In genomic region chr16:39052971-39053370, GRCm38 (mm10) we compare ENCODE assay signal across 8 mouse cellular contexts.
DNase-seq lines count a peak whose midpoint lies in the region; ATAC-seq lines count a peak whose summit lies in the region.

No protein-coding gene starts in this region.

- no peak overlapping the region for H3K4me2 ChIP-seq in hindbrain, embryonic 14.5 days (replicated peaks)
- no peak overlapping the region for H3K4me2 ChIP-seq in hindbrain, embryonic 16.5 days (ENCODE audit: low read length)

- no peaks in the 10 kb centered on the region for H3K9me3 ChIP-seq in hindbrain, embryonic 14.5 days (ENCODE audit: control insufficient read depth, low read length)
- no peaks in the 10 kb centered on the region for H3K9me3 ChIP-seq in hindbrain, embryonic 16.5 days (ENCODE audit: control insufficient read depth, low read length)

- DNase-seq in hindbrain, embryonic 14.5 days (ENCODE audit: low spot score), result peak; percentile 89
- DNase-seq in adrenal gland, adult 2 months, result peak; percentile 66
- peak; percentile 88 for DNase-seq in embryo, embryonic 10.5 days (ENCODE audit: low spot score)
- peak; percentile 67 to 79 for DNase-seq in heart, postnatal 14 days
- DNase-seq in left cerebral cortex, adult 18-20 months (ENCODE audit: low spot score in 2 of 2), result peak; percentile 85 to 91
- DNase-seq in naive thymus-derived CD4-positive, alpha-beta T cell, adult 2 months (ENCODE audit: low read depth), result peak; percentile 5
- peak; percentile 76 for DNase-seq in thymus, postnatal 4 days

- intact Hi-C loops in heart, postnatal 14 days (cut with DNase I), result loop anchor here (2.0 kb wide), 1 partner anchor 150 kb away; no protein-coding TSS in a partner anchor

- H3K36me3 ChIP-seq in hindbrain, embryonic 14.5 days (replicated peaks; ENCODE audit: control insufficient read depth, insufficient read depth), result no peaks in the 10 kb centered on the region
- H3K36me3 ChIP-seq in hindbrain, embryonic 16.5 days (ENCODE audit: control insufficient read depth, insufficient read depth, low read length), result no peaks in the 10 kb centered on the region

- no peaks in the 10 kb centered on the region for H3K27me3 ChIP-seq in hindbrain, embryonic 14.5 days (ENCODE audit: control insufficient read depth, insufficient read depth, low read length)
- H3K27me3 ChIP-seq in hindbrain, embryonic 16.5 days (replicated peaks; ENCODE audit: control insufficient read depth, insufficient read depth, low read length), result no peaks in the 10 kb centered on the region; the same call in 1 of the 2 replicates

- no peak overlapping the region for H3K27ac ChIP-seq in hindbrain, embryonic 14.5 days
- H3K27ac ChIP-seq in hindbrain, embryonic 16.5 days (ENCODE audit: low read depth, low read length), result no peak overlapping the region

- WGBS in hindbrain, embryonic 14.5 days, result 0% methylated on average over 2 of the region's 2 CpGs
- 3% methylated on average over 2 of the region's 2 CpGs for WGBS in hindbrain, embryonic 16.5 days

- no peaks in the 10 kb centered on the region for H3K4me1 ChIP-seq in hindbrain, embryonic 14.5 days (replicated peaks; ENCODE audit: control insufficient read depth, insufficient read depth, low read length)
- H3K4me1 ChIP-seq in hindbrain, embryonic 16.5 days (ENCODE audit: control insufficient read depth, insufficient read depth, low read depth, low read length), result no peaks in the 10 kb centered on the region

- no peak for ATAC-seq in hindbrain, embryonic 14.5 days (ENCODE audit: low FRiP score)
- no peak for ATAC-seq in hindbrain, embryonic 16.5 days

- no peak overlapping the region for H3K9ac ChIP-seq in hindbrain, embryonic 14.5 days
- no peak overlapping the region for H3K9ac ChIP-seq in hindbrain, embryonic 16.5 days (ENCODE audit: low read depth, low read length)

- H3K4me3 ChIP-seq in hindbrain, embryonic 14.5 days (replicated peaks; ENCODE audit: low read length), result no peak overlapping the region
- no peak overlapping the region for H3K4me3 ChIP-seq in hindbrain, embryonic 16.5 days (ENCODE audit: low read length)

Comparison
In these comparisons a context has a peak if more than half of its experiments do, and no peak if none do; other contexts are left out.
1. DNase-seq: peak in every context shown above with its lines; median percentile 89 in hindbrain, embryonic 14.5 days; 88 in embryo, embryonic 10.5 days; 88 in left cerebral cortex, adult 18-20 months; 76 in thymus, postnatal 4 days; 73 in heart, postnatal 14 days; 66 in adrenal gland, adult 2 months; 5 in naive thymus-derived CD4-positive, alpha-beta T cell, adult 2 months.